Mouse (Mus musculus): Measurements from ENCODE around the gene Naalad2. TPM values are rescaled to one million over a fixed set of nuclear protein-coding genes. Genes with fewer than 3 reads are reported as not detected.
A peak's percentile ranks its signal among the peaks of the same experiment; 100 is the strongest.
"Not testable (repeated sequence)": the region's sequence is repeated elsewhere in the genome, so short reads cannot be mapped to it uniquely, and the experiment has no call there.

Gene Naalad2
- polyA plus RNA-seq, 1 experiment, result 6.2 TPM

GRCm38 (mm10) chr9:18319990-18320389, 82.8 kb downstream of the Naalad2 start:
- H3K4me1 ChIP-seq (ENCODE audit: control insufficient read depth, insufficient read depth, low read length), result no peaks in the 10 kb centered on the region
- no peak overlapping the region for H3K27ac ChIP-seq (ENCODE audit: control insufficient read depth, insufficient read depth, low read depth, low read length)
- no peaks in the 10 kb centered on the region for H3K36me3 ChIP-seq (ENCODE audit: control insufficient read depth, insufficient read depth, low read length)
- TF ChIP-seq CTCF (IDR thresholded peaks at IDR 0.05; ENCODE audit: control insufficient read depth, insufficient read depth, insufficient replicate concordance, low read depth, low read length) (no peak), POLR2A (IDR thresholded peaks at IDR 0.05; ENCODE audit: control insufficient read depth, low read depth, low read length) (no peak)
- H3K27me3 ChIP-seq (ENCODE audit: control insufficient read depth, insufficient read depth, low read length), result no peaks in the 10 kb centered on the region
- H3K4me3 ChIP-seq (ENCODE audit: control insufficient read depth, low read depth, low read length), result no peak overlapping the region

DNA sequence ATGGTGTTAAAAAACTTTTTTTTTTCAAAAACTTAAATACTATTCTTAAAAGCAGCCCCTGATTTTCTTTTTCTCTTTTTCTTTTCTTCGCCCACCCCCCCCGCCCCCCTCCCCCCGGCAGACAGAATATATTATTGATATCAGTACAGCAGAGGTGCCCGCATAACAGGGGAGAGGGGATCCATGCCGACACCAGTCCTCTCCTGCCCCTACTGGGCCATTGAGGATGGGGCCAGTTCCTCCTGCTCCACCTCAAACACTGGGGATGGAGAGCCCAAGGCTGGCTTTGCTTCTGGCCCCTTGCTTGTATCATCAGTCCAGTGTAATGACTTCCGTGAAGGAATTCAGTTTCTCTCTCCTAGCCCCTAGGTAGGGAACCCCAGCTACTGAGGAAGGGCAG, 104.5 kb downstream of the Naalad2 start:
- H3K27ac ChIP-seq (ENCODE audit: control insufficient read depth, insufficient read depth, low read depth, low read length), result no peak overlapping the region
- H3K27me3 ChIP-seq (ENCODE audit: control insufficient read depth, insufficient read depth, low read length), result no peaks in the 10 kb centered on the region
- no peak overlapping the region for H3K4me3 ChIP-seq (ENCODE audit: control insufficient read depth, low read depth, low read length)
- no peaks in the 10 kb centered on the region for H3K36me3 ChIP-seq (ENCODE audit: control insufficient read depth, insufficient read depth, low read length)
- no peaks in the 10 kb centered on the region; the same call in 1 of the 2 replicates for H3K4me1 ChIP-seq (ENCODE audit: control insufficient read depth, insufficient read depth, low read length)
- TF ChIP-seq POLR2A (IDR thresholded peaks at IDR 0.05; ENCODE audit: control insufficient read depth, low read depth, low read length) (no peak), CTCF (IDR thresholded peaks at IDR 0.05; ENCODE audit: control insufficient read depth, insufficient read depth, insufficient replicate concordance, low read depth, low read length) (no peak)

DNA sequence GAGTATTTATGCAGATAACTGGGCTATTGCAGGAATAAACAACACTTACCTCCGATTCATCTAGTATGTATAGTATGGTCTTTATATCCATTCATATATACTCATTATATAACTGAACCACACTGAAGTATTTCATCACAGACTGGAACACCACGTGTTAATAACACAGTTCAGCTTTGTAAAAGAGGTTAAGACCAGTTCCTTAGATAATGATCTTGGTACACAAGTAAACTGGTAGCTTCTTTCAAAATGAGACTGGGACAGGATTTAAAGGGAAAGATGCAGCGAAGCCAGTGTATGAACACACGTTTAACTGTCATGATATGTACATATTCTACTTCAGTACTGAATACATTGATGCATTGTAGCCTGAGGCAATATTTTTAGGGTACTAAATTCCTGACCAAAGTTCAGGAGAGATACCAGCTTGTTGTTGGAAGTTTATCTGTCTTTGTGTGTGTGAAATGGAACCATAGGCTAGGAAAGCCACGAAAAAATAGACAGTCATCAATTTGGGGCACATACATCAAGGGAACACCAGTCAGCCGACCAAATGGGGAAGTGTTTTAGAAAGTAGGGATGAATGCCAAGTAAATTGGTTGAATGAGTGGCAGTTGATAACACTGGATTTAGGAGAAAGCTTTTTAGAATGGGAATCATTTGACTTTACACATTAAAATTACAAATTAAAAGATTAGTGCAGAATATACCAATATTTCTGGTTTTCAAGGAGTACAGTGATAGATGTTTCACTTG, 109.6 kb downstream of the Naalad2 start:
- no peak overlapping the region; the same call in 1 of the 2 replicates for H3K27ac ChIP-seq (ENCODE audit: control insufficient read depth, insufficient read depth, low read depth, low read length)
- peak overlapping the region; percentile 97; the same call in 1 of the 2 replicates for H3K4me3 ChIP-seq (ENCODE audit: control insufficient read depth, low read depth, low read length)
- H3K27me3 ChIP-seq (ENCODE audit: control insufficient read depth, insufficient read depth, low read length), result no peaks in the 10 kb centered on the region
- TF ChIP-seq POLR2A (IDR thresholded peaks at IDR 0.05; ENCODE audit: control insufficient read depth, low read depth, low read length), result no peak
- no peaks in the 10 kb centered on the region for H3K36me3 ChIP-seq (ENCODE audit: control insufficient read depth, insufficient read depth, low read length)
- H3K4me1 ChIP-seq (ENCODE audit: control insufficient read depth, insufficient read depth, low read length), result no peaks in the 10 kb centered on the region; the same call in 1 of the 2 replicates

- Histone ChIP-seq H3K4me3 (ENCODE audit: control insufficient read depth, low read depth, low read length) (peak overlapping the region; percentile 97), H3K27ac (ENCODE audit: control insufficient read depth, insufficient read depth, low read depth, low read length) (peak overlapping the region; percentile 90), H3K27me3 (ENCODE audit: control insufficient read depth, insufficient read depth, low read length) (no peaks in the 10 kb centered on the region), H3K36me3 (ENCODE audit: control insufficient read depth, insufficient read depth, low read length) (no peaks in the 10 kb centered on the region), H3K4me1 (ENCODE audit: control insufficient read depth, insufficient read depth, low read length) (no peaks in the 10 kb centered on the region; the same call in 1 of the 2 replicates)
- TF ChIP-seq POLR2A (IDR thresholded peaks at IDR 0.05; ENCODE audit: control insufficient read depth, low read depth, low read length) (no peak), CTCF (IDR thresholded peaks at IDR 0.05; ENCODE audit: control insufficient read depth, insufficient read depth, insufficient replicate concordance, low read depth, low read length) (no peak)
Observed at GRCm38 (mm10) chr9:18292443-18292922, 110.3 kb downstream of the Naalad2 start.

- H3K27me3 ChIP-seq (ENCODE audit: control insufficient read depth, insufficient read depth, low read length), result no peaks in the 10 kb centered on the region
- H3K27ac ChIP-seq (ENCODE audit: control insufficient read depth, insufficient read depth, low read depth, low read length), result peak within 1 kb of the TSS; percentile 90
- no peaks in the 10 kb centered on the region; the same call in 1 of the 2 replicates for H3K4me1 ChIP-seq (ENCODE audit: control insufficient read depth, insufficient read depth, low read length)
- TF ChIP-seq POLR2A (IDR thresholded peaks at IDR 0.05; ENCODE audit: control insufficient read depth, low read depth, low read length) (peak; percentile 84), CTCF (IDR thresholded peaks at IDR 0.05; ENCODE audit: control insufficient read depth, insufficient read depth, insufficient replicate concordance, low read depth, low read length) (no peak)
- H3K4me3 ChIP-seq (ENCODE audit: control insufficient read depth, low read depth, low read length), result peak within 1 kb of the TSS; percentile 97
- H3K36me3 ChIP-seq (ENCODE audit: control insufficient read depth, insufficient read depth, low read length), result no peaks in the 10 kb centered on the region
Observed at GRCm38 (mm10) chr9:18291571-18292429, 111.0 kb downstream of the Naalad2 start, which contains the start of gene Chordc1. Gene Chordc1, plus strand, starts transcription at chr9:18292125.

DNA sequence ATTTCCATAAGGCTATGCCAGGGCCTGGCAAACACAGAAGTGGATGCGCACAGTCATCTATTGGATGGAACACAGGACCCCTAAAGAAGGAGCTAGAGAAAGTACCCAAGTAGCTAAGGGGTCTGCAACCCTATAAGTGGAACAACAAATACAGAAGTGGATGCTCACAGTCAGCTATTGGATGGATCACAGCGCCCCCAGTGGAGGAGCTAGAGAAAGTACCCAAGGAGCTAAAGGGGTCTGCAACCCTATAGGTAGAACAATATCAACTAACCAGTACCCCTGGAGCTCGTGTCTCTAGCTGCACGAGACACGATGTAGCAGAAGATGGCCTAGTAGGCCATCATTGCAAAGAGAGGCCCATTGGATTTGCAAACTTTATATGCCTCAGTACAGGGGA, 124.1 kb downstream of the Naalad2 start:
- not testable (repeated sequence) for H3K27ac ChIP-seq (ENCODE audit: control insufficient read depth, insufficient read depth, low read depth, low read length); H3K4me3 ChIP-seq (ENCODE audit: control insufficient read depth, low read depth, low read length); H3K36me3 ChIP-seq (ENCODE audit: control insufficient read depth, insufficient read depth, low read length)

DNA sequence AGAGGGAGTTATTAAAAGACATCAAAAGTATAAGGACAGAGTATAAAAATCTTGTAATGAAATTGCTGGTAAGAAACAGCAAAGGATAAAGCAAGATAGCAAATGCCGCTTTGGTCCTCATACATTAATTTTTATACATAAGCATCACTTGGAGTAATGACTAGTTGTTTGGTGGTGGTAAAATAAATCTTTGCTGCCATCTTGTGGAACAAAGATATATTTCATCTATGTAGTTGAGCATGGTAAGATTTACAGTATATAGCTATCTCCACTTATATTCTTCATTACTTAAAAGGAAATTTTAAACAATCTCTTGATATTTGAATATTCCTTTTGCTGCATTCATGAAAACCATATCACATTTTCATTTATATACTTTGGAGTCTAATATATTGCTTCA, 125.3 kb downstream of the Naalad2 start:
- Histone ChIP-seq H3K27ac (ENCODE audit: control insufficient read depth, insufficient read depth, low read depth, low read length) (no peak overlapping the region), H3K4me1 (ENCODE audit: control insufficient read depth, insufficient read depth, low read length) (no peaks in the 10 kb centered on the region), H3K36me3 (ENCODE audit: control insufficient read depth, insufficient read depth, low read length) (no peaks in the 10 kb centered on the region), H3K4me3 (ENCODE audit: control insufficient read depth, low read depth, low read length) (no peak overlapping the region), H3K27me3 (ENCODE audit: control insufficient read depth, insufficient read depth, low read length) (no peaks in the 10 kb centered on the region)
- TF ChIP-seq CTCF (IDR thresholded peaks at IDR 0.05; ENCODE audit: control insufficient read depth, insufficient read depth, insufficient replicate concordance, low read depth, low read length) (no peak), POLR2A (IDR thresholded peaks at IDR 0.05; ENCODE audit: control insufficient read depth, low read depth, low read length) (no peak)

More for the DNA sequence above, 124.1 kb downstream of the Naalad2 start:
- H3K4me1 ChIP-seq (ENCODE audit: control insufficient read depth, insufficient read depth, low read length); H3K27me3 ChIP-seq (ENCODE audit: control insufficient read depth, insufficient read depth, low read length): not testable (repeated sequence)

Measured in testis, adult 2 months (tissue).